Mouse (Mus musculus): ENCODE measurements at regions not wholly inside any gene's neighbourhood (a gene's known extent, or its start where the extent isn't known, plus 50 kb on each side); places are given as distances from the start of the nearest gene placed in this dataset.

DNA sequence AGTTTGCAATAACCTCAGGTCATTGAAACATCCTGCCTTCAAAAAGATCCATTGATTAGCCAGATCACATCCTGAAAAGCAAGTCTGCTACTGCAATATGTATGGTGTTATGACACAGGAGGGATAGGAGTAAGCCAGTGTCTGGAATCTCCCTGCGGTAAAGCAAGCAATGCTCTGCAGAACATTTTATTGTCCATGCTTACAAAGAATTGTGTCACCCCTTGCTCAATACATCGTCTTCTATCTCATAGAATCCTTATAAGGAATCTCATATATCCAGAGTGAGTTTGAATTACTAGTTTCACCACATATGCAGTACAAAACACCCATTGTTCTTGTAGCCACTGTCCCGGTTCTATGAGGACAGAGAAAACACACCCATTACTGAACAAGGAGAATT is 162.1 kb upstream of the Usp25 start:
- no peak for ATAC-seq (replicated peaks; ENCODE audit: poor library complexity, severe bottlenecking)

DNA sequence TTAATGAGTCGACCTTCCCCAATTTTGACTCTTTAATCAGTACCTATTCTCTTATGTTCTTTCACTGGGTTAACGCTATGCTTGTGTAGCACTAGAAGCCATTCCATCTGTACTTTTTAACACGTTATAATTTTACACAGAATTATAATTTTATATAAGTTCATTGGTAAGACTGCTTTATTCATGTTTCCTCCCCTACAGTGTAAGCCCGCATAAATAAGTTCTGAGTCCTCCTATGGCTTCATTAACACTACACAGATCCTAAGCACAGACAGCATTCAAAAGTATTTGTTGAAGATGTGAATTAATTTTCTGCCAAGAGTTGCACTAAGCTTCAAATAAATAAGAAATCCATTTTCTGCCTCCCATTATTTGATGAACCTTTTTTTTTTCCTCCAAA is 176.1 kb upstream of the Usp25 start:
- ATAC-seq (replicated peaks; ENCODE audit: poor library complexity, severe bottlenecking): no peak

DNA sequence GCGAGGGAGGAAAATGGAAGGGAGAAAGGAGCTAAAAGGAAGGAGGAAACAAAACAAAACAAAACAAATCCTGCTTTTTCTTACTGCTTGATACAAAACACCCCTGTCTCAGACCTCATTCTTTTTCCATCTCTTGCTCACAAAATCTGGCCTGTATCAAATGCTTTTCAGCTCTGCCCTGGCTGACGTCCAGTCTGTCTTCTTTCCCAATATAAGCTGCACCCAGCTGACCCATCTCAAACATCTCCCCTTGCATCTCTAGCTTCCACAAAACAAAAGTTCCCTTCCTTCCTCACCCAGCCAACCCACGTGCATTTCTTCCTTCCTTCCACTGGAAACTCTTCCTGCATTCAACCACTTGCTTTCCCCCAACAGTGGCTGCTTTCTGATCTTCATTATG is 183.1 kb upstream of the Usp25 start:
- ATAC-seq (replicated peaks; ENCODE audit: poor library complexity, severe bottlenecking): no peak

DNA sequence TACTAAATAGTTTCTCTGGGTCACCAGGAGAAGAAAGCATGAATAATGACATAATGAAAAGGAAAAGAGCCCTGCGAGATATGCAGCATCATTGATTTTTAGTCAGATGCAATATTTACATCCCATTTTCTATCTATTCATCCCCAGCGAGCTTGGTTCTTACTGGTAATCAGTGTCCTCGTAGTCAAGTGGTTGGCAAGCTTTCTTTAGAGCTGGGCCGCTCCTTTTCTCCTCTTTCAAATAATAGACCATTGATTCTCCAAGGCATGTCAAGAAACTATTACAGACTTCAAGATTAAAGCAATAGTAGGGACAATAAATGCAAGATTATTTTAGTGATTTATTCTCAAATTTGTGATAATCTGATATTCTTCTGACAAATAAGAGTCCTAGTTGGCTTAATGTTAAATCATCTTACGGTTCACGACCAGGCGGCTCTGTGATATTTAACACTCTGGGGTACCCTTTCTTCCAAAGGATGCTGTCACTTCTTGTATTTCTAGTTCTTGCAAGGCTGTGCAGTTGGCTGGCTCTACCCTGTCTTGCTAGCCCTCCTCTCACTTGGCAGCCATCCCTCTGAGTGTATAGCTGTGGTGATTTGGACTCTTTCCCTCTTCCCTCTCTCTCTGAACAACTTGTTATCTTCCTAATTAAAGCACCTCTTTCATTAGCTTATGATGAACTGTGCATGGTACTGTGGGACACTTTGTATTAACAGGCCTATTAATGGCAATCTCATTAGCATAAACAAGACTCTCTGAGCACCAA is 185.6 kb upstream of the Usp25 start:
- ATAC-seq (replicated peaks; ENCODE audit: poor library complexity, severe bottlenecking): no peak

DNA sequence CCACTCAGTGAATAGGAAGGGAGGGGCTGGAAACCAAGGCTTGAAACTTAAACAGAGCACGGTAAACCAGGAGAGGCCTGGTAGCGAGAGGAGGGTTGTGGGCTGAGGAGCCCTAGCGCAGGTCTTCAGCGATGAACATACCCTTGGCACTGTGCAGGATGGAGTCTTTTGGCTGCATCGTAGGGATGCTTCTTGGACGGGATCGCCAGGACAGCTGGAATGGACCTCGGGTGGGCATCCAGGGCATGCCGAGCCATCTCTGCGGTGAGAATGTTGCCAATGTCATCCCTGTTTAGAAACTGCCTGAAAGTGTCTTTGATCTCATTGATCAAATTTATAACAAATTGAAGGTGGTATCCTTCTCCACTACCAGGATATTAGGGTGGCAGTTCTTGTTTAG is 192.2 kb upstream of the Usp25 start:
- no peak for ATAC-seq (replicated peaks; ENCODE audit: poor library complexity, severe bottlenecking)

DNA sequence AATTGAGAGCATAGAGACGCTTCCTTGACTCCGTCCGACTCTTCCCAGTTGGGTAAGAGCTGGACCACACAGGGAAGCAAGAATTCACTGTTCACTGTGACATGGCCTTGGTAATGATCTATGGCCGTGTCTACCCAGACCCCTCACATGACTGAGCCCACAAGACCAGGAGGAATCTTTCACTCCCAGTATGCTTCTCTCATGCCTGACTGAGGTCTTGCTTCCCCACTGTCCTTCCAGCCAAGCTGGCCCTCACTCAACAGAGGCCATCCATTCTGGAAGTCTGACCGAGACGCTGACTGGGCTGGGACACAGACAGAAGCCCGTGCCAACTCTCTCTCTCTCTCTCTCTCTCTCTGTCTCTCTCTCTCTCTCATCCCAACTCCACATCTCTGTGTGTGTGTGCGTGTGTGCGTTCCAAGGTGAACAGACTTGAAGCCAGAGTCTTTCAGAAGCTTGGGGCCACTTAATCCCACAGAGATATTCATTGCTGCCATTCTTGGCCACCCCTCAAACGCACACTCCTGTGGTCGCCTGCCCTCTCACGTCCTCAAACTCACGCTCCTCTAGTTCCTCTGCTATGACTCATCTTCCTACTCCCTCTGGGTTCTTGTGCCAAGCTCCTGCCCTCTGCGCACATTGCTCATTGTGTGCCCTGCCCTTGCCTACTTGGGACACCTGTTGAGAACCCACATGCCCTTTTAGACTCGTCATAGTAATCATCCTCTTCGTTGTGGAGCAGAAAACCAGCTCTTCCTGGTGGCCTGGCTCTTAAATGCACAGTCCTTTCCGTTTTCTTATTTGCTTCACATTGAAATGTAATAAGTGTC is 197.2 kb upstream of the Usp25 start:
- ATAC-seq (replicated peaks; ENCODE audit: poor library complexity, severe bottlenecking): no peak

DNA sequence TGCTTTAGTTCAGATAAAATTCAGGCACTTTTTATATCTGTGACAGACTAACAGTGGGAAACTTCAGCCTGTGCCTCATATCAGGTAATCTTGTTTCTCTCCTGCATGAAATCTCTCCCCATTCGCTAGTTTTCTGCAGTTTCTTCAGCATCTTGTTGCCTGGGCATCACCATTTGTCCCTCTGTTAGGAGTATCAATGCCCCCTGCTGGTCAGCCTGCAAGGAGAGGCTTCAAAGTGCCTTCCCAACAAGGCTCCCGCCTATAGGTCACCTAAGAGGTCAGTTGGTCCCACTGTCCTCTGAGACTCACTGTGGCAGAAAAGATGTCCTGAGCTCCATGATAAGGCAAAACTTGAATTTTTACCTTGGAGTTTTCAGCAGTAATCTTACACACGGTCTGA is 209.8 kb upstream of the Usp25 start:
- ATAC-seq (replicated peaks; ENCODE audit: poor library complexity, severe bottlenecking): no peak; the same call in 1 of the 2 replicates

DNA sequence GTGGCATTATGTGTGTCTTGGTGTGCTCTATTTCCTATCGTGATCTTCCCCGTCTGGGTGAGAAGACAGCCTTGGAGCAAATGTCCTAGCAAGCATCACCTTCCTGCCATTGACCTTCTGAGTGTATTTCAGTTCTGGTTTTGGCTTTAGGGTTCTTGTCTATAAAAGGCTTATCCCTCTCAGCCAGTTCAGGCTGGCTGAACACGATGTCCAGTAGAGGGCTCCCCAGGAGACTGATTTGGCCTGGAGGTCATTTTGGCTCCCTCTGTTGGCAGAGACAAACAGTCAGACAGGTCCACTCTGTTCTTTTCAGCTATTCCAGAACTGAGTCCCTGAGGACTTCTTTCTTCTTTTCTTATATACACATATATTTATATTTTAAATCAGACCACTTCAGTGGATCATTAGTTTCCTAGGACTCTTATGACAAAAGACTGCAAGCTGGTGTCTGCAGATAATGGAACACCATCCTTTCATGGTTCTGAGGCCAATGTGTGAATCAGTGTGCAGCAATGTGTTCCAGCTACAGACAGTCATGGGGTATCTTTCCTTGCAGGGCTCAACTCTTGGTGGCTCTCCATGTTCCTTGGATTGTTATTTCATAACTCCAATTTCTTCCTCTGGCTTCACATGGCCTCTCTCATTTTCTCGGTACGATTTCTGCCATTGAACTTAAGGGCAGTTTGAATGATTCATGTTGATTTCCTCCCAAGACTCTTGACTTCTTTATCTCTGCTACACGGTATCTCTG is 226.9 kb upstream of the Usp25 start:
- peak; percentile 95 for ATAC-seq (replicated peaks; ENCODE audit: poor library complexity, severe bottlenecking)

DNA sequence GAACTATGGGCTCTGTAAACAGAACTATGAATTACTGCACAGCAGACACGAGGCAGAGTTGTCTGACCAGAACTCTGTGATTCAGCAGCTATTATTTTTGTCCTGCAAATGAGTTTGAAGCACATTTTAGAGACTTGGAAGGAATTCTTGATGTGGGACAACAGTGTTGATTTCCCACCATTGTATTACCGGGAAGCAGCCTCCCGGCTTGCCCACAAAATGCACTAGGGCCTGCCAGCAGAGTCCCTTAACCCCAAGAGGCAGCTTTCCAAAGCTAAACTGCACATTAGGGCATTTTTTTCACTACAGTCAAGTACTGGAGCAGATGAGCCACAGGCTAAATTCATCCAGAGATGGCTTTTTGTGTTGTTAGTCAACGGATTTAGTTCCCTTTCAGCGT is 230.8 kb upstream of the Usp25 start:
- ATAC-seq (replicated peaks; ENCODE audit: poor library complexity, severe bottlenecking): no peak

DNA sequence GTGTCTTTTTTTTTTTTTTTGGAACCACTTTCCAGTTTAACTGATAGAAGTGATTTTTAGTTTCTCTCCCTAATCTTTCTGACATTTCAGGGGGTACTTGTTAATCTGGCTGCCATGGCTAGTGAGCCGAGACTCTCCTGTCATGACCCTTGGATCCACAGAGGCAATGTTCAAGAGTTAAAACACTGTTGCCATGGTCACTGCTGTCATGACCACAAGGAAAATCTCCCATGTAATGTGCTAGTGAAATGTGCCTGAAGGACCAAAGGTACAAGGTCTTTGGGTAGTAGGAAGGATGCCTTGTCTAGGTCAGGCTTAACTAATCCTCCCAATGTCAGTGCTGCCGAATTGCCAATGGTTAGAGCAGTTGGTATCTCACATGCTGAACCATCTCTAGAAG is 237.7 kb upstream of the Usp25 start:
- no peak for ATAC-seq (replicated peaks; ENCODE audit: poor library complexity, severe bottlenecking)

DNA sequence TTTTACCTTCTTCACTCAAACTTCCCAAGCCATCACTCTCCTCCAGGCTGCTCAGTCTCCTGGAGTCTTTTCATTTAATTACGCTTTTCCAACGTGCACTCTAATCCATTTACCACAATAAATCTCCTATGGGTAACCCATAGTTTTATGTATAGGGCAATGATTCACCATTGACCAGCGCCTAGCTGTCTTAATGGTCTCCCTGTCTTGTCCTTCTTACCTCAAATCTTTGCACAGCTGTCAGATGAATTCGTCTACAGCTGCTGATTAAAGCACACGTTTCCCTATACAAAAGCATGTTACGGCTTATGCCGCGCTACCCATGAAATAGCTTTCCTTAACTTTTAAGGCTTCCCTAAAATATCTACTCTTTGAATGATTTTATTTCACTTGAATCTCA is 239.5 kb upstream of the Usp25 start:
- no peak for ATAC-seq (replicated peaks; ENCODE audit: poor library complexity, severe bottlenecking)

DNA sequence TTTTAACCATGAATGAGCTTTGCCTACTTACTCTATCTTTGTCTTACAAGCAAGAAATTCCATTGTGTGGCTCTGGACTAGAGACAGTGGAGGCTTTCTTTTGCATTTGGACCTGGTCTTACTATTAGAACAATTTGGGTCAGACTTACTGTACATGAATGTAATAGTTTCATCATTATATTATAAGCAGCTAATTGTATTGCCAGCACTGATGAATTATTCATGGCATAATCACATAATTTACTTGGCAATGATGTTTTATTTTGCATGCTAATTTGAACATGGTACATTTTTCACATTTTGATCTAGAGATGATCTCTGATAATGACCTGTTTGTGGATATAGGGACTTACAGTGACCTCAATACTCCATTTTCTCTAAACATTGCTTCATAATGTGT is 240.0 kb upstream of the Usp25 start:
- ATAC-seq (replicated peaks; ENCODE audit: poor library complexity, severe bottlenecking): no peak

DNA sequence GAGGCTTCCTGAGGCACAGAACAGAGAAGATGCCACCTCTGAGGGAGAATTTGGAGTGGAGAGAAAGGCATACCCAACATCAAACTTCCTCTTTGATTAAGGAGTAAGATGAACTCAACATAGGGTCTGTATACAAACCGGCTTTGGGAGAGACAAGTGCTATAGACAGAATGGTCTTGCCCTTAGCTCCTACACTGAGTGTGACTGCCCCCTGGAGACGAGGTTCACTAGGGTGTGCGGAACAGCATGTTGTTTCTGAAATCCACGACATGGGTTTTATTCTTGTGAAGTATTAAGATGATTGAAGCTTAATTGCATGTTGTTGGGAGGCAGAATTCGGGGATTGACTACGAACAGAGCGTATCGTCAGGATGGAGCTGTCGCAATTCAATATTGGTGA is 244.9 kb upstream of the Usp25 start:
- peak; percentile 60 for ATAC-seq (replicated peaks; ENCODE audit: poor library complexity, severe bottlenecking)

DNA sequence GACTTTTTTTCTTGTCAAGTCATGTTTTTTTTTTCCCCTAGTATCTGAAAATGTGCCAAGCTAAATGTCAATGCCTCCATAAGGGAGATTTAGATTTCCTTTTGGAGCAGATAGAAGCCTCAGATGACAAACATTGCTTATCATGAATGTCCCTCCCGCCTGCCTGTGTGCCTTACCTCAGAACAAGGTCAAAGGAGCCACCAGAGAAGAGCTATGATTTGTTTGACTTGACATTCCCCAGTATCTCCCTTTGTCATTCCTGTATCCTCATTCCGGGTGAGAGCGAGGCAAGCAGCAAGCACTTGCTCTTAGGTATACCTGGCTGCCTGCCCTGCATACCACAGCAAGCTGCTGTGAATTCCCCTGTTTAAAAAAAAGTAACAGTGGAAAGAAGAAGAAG is 246.9 kb upstream of the Usp25 start:
- ATAC-seq (replicated peaks; ENCODE audit: poor library complexity, severe bottlenecking): no peak

DNA sequence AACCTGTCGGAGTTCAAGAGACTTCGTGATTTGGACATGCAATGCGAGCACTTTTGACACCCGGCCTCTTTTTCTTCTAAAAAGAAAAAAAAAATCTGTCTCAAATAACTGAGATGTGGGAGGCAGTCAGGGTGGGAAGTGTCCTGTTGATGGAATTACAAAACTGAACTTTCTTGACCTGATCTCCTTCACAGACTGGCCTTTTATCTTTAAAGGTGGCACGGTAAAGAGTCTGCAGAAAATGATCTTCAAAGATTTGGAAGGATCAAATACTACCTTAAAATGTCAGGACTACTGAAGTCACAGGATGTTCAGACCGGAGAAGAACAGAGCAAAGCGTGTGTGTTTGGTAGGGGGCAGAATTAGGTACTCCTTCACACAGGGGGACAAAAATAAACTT is 248.0 kb upstream of the Usp25 start:
- no peak for ATAC-seq (replicated peaks; ENCODE audit: poor library complexity, severe bottlenecking)

DNA sequence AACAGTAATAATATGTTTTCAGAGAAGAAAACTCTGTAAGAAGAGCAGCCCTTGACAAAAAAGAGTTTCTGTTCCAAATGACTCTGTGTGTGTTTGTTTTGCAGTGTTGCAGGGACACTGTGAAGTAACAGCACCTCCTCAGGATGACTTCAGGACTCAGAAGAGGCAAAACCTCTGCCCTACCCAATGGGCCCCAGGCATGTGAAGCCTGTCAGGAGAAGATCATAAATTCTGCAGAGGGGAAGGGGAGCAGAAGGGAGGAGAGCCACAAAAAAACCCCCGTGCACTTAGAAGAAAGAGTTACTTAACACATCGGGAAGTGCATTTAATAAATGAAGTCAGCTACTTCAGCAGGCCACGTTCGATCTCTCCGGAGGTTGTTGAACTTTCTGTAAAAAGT is 248.5 kb upstream of the Usp25 start:
- ATAC-seq (replicated peaks; ENCODE audit: poor library complexity, severe bottlenecking): no peak

DNA sequence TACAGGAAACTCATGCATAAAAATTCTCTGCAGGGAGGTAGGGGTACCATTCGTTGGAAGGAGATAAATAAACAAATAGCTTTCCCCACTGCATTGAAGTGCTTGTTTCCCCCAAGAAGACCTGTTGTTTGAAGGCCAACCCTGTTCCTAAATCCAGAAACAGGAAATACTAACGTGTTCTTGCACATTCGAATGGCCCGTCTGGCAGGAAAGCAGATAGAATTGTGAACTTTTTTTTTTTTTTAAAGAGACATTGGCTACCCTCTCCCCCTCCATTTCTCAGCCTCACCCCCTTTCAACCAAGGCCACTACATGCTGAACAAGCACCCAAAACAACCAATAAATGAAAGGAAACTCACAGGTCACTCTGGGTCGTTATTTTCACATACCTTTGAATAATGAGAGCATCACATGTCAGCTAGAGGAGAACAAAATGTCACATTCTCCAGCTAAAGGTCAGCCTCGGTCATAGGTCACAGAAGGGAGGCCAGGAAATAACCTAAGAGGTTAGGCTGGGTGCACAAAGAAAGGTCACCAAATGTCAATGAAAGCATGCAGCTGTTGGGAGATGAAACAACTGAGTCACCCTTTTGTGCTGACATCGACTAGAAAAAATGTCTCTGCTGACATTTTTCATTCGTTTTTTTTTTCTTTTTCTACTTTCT is 250.8 kb upstream of the Usp25 start:
- 0 out of 2 replicates have a peak, but pooled peaks have one; percentile 17 for ATAC-seq (replicated peaks; ENCODE audit: poor library complexity, severe bottlenecking)

DNA sequence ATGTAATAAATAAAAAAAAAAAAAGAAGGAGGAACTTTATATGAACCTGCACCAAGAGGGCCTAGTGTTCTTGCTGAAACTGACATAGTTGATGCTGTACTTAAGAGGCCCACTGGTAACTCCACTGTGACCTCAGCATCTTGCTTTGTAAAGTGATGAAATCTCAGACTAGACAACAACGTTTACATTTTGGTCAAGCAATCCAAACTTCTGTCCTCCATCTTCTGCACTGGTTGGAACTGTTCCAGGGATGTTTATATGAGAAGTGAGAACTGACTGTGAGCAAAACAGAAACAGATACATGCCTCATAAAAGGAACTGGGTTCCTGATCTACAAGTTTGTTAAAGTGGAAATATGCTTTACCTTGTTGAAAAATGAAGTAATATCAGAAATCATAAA is 251.7 kb upstream of the Usp25 start:
- ATAC-seq (replicated peaks; ENCODE audit: poor library complexity, severe bottlenecking): peak; percentile 37

DNA sequence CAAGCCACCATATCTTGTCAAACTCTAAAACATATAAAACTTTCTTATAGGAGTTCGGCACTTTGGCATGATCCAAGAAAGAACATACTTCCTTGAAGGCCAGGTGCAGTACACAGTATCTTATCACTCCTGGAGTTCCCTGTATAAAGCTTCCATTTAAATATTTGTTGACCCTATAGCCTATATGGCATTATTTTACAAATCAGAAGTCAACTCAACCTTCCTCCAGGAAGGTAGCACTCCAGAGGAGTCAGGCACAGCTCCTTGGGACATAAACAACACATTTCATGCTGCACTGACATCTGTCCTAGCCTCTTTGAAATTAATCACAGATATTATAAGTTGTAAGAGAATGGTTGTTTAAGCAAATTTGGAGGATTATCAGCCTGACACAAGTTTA is 252.5 kb upstream of the Usp25 start:
- no peak for ATAC-seq (replicated peaks; ENCODE audit: poor library complexity, severe bottlenecking)

DNA sequence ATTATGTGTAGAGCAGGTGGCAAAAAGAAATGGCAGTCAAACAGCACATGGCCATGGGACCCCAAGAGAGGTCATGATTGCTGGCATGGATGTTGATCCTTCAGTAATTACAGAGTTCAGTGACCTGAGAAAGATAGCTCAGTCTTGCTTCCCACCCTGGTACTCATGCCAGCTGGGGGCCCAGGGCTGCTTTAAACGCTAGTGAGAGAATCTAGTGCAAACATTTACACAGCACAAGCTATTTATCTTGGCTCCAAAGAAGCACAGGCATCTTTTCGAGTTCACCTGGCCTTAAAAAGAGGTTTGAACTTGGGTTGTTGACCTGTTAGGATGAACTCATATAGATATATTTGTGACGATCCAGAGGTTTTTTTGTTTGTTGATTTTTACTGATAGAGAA is 258.6 kb upstream of the Usp25 start:
- no peak for ATAC-seq (replicated peaks; ENCODE audit: poor library complexity, severe bottlenecking)

DNA sequence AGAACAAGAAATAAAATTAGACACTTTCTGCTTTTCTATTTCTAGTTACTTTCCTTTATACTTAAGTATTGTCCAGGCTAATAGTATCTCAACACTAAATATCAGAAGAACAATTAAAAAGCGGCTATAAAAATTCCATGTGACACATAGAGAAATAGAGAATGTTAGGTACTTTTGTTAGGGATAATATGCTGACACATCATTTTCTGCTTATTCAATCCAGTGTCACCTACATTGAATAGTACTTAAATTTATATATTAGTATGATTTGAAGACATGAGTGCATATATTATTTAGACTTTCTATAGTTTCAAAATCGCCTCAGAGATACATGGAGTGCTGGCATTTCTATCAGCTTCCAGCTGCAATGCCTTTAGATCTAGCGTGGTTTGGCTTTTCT is 267.1 kb upstream of the Usp25 start:
- no peak for ATAC-seq (replicated peaks; ENCODE audit: poor library complexity, severe bottlenecking)
